Mouse (Mus musculus) cerebellum, adult 11 months (tissue): ENCODE results near the gene Lmod2.

Experiments used
- DNase-seq: peaks from one replicate; pipeline ENCODE4 v3.0.0; 2022

The Lmod2 gene

DNA sequence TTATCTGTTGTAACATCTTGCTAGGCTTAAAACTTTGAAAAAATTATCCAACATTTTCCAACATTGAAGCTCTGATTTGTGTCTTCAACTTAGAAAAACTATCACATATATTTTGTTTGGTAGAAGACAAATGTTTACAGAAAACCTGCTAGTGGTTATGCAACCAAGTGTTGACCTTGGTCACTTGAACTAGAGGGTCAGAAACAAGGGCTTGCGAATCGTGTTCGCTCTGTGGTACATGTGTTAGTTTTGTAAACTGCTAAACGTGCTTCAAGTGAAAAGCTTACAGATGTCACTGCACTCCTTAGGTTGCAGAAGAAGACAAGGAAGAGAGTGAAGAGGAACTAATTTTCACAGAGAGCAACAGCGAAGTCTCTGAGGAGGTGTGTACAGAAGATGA lies 5.4 kb downstream of the Lmod2 start:
- DNase-seq = no peak

GRCm38 (mm10) chr6:24604289-24604688 lies 6.7 kb downstream of the Lmod2 start:
- DNase-seq = no peak

DNA sequence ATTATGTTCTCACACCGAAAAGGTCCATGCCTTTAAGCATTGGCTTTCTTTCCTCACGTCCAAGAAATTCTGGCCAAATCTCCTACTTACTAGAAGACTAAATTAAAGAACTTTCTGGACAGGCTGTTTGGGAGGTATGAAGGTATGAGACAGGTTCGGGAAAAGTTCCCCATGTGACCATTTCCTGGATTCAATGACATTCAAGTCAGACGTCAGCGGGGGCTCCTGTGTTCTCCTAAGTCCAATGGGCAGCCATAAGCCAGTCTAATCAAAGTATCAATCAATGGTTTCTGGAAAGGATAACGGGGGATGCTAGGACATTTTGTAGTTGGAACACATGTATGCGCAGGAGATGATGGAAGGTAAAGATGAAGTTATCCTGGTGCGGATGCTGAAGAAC lies 8.1 kb downstream of the Lmod2 start:
- no peak for DNase-seq

GRCm38 (mm10) chr6:24606512-24606911 lies 8.9 kb downstream of the Lmod2 start:
- no peak for DNase-seq

- no peak for DNase-seq
These were observed 10.0 kb downstream of the Lmod2 start for GRCm38 (mm10) chr6:24607531-24607930.

DNA sequence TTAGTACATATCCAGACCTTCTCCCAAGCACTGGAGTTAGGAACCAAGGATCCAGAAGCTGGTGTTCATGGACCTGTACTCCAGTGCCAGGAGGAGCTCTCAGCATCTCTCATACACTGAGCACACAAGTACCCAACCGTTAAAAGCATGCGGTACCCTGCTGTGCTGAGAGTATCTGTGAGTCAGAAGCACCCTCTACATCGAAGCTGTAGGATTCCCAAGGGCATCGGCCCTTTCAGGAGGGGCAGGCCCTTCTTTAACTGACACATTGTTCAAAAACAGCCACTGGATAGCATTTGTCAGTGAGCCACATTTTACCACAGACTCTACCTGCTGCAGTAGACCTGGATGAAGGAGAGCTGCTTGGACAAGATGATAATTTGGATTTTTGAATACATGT lies 10.6 kb downstream of the Lmod2 start:
- no peak for DNase-seq

DNA sequence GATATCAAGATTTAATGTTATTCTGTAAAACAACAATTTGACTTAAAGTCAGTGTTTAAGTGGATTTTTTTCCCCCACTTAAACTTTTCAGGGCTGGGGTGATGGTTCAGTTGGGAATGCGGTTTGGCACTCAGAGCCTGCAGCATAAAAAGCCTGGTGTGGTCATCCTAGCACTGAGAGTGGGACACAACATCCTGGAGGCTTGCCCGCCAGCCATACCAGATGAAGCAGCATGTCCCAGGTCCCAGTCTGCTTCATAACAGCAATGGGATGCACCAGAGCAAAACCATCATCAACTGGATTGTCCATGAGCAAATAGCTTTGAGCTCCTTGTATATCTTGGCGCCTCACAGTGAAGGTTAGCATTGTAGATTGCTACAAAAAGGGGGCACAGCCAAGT lies 11.1 kb downstream of the Lmod2 start:
- no peak for DNase-seq

GRCm38 (mm10) chr6:24609531-24609930 lies 12.0 kb downstream of the Lmod2 start:
- no peak for DNase-seq

DNA sequence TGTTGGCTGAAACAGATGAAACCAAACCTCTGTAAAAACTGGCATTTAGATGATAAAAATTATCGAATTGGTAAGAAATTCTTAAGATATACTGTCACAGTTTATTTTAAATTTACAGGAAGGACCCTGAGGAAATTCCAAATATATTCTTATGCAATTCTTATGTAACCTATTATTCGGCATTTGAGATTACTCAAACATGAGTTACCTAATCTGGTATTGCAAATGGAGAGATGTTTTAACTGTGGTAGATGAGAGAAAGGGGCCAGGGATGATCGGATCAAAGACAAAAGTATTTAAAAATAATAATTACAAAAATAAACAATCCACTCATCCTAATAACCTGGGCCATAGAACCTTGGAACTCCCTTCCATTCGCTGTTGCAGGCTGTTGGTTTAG lies 12.8 kb downstream of the Lmod2 start:
- DNase-seq = no peak

- no peak for DNase-seq
These were observed 14.7 kb downstream of the Lmod2 start for GRCm38 (mm10) chr6:24612074-24612755.

DNA sequence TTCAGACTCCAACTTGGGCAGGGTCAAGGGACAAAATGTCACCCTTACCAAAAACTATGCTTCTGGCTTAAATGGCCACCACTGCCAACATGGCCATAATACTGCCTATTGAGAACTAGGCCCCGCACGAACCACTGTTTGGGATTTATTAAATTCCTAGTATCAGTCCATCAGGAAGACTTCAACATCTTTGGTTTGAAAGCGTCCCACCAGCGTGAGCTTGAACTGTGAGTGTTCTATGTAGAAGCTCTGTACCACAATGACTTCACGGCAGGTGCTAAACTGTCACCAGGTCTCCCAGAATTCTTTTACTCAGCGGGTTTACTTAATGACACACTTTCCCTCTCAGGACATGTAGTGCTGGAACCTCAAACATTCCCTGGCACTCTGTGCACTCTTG lies 15.8 kb downstream of the Lmod2 start:
- DNase-seq = no peak

DNA sequence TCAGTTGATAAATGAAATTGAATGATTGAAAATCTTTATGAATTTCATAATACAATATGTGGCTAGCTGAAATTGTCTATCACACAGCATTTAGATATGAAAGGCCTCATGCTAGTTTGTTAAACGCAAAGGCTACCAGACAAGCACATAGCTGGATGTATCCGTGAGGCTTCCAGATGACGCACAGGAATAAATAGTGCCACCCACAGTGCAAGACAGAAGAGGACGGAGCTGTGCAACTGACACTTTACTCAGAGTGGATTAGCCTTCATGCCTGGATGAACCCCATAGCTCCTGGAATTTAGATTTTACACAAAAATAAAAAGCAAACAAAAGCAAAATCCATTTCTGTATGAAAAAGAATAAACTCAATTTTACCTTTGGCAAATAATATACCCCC lies 16.4 kb downstream of the Lmod2 start:
- no peak for DNase-seq

DNA sequence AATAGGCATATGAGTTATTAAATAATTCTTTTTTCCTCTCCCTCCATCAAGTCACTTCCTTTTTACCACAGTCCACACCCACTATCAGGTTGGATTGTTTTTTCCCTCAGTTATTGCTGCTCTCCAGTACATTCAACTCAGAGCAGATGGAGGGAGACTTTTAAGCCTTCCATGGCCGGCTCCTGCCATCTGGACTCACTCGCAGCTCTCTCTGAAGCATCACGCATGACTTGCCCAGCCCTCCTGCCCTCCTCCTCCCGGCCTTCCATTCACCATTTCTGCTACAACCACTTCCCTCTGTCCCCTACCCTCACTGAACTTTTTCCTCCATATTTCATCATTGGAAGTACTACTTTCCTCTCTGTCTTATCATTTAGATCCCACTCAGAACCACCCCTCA lies 19.2 kb downstream of the Lmod2 start:
- DNase-seq = peak; percentile 59

DNA sequence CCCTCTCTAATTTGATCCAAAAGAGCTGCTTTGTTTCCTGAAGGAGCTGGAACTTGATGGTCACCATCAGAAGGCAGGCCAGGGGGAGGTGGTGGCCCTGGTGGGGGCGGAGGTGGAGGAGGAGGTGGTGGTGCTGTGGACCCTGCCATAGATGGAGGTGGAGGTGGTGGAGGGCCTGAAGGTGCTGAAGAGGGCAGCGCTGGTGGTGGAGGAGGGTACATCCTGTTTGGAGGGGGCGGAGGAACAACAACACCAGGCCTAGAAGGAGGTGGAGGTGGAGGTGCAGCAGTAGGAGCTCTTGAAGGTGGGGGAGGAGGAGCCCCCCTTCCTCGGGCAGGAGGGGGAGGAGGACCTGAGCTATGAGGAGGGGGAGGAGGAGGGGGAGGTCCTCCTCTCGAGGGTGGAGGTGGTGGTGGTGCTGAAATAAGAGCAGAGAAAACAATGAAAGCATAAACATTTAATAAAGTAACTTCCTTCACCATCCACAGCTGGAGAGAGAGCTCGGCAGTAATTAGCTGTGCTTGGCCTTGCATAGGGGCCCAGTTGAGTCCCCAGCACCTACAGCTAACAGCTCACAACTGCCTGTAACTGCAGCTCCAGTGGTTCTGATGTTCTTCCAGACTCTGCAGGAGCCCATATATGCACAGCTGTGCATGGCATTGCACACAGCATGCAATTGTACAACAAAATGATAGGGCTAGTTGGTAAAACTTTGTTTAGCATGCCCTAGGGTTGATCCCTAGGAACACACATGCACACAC lies 21.9 kb downstream of the Lmod2 start:
- no peak for DNase-seq

- DNase-seq = no peak
These were observed 23.4 kb downstream of the Lmod2 start for GRCm38 (mm10) chr6:24620936-24621335.

GRCm38 (mm10) chr6:24622098-24622497 lies 24.5 kb downstream of the Lmod2 start:
- no peak for DNase-seq

GRCm38 (mm10) chr6:24627586-24628030 lies 30.0 kb downstream of the Lmod2 start:
- peak; percentile 51 for DNase-seq

- no peak for DNase-seq
These were observed 30.9 kb downstream of the Lmod2 start for GRCm38 (mm10) chr6:24628499-24628898.

- DNase-seq = no peak
These were observed 34.5 kb downstream of the Lmod2 start for GRCm38 (mm10) chr6:24632061-24632460.

DNA sequence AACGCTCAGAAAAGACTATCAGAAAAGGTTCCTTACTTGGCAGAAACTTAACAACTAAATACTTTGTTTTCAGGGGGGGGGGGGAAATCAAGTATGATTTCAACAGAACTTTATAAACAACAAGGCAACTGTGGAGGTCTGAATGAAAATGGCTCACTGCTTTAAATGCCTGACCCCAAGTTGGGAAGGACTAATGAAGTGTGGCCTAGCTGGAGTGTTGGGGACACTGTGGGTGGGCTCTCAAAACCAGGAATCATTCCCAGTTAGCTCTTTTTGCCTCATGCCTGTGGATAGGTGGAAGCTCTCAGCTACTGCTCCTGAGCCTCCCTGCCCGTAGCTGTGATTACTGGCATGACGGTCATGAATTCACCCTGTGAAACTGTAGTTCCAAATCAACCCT lies 36.5 kb downstream of the Lmod2 start:
- no peak for DNase-seq

DNA sequence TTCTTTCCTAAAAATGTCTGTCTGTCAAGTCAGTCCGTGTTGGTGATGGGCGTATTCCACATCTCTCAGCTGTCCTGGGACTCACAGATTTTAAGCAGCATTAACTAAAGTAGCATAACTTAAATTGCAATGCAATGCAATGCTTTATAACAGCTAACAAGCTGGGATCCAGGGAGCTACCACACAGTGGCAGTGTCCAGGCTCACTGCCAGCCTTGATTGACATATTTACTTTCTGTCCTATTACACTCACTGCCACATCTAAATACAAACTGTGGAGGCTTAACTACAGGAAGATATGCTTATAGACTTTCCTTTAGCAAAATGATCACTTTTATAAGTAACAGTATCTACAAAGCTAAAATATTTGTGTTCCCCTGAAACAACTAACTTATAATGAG lies 38.3 kb downstream of the Lmod2 start:
- DNase-seq = no peak

GRCm38 (mm10) chr6:24641286-24641685 lies 43.7 kb downstream of the Lmod2 start:
- no peak for DNase-seq

GRCm38 (mm10) chr6:24642161-24642560 lies 44.6 kb downstream of the Lmod2 start:
- DNase-seq = no peak

GRCm38 (mm10) chr6:24642960-24643359 lies 45.4 kb downstream of the Lmod2 start:
- DNase-seq = no peak
